Mouse (Mus musculus) spleen, adult 2 months (tissue): ENCODE results near the gene Plekha6.

ENCODE experiments used
- CTCF ChIP-seq: fragments of 200-500 bp; IDR thresholded peaks from 2 replicates; pipeline ENCODE4 v1.5.1; 2011; ENCODE audit warnings: mild to moderate bottlenecking, inconsistent platforms; ENCODE audit not compliant: insufficient read depth, insufficient read length, insufficient replicate concordance; ENCODE audit errors: extremely low read depth
- POLR2A ChIP-seq: fragments of 200-500 bp; IDR thresholded peaks from 2 replicates; pipeline ENCODE4 v1.6.1; 2011; ENCODE audit warnings: low read depth, low read length, inconsistent platforms

DNA sequence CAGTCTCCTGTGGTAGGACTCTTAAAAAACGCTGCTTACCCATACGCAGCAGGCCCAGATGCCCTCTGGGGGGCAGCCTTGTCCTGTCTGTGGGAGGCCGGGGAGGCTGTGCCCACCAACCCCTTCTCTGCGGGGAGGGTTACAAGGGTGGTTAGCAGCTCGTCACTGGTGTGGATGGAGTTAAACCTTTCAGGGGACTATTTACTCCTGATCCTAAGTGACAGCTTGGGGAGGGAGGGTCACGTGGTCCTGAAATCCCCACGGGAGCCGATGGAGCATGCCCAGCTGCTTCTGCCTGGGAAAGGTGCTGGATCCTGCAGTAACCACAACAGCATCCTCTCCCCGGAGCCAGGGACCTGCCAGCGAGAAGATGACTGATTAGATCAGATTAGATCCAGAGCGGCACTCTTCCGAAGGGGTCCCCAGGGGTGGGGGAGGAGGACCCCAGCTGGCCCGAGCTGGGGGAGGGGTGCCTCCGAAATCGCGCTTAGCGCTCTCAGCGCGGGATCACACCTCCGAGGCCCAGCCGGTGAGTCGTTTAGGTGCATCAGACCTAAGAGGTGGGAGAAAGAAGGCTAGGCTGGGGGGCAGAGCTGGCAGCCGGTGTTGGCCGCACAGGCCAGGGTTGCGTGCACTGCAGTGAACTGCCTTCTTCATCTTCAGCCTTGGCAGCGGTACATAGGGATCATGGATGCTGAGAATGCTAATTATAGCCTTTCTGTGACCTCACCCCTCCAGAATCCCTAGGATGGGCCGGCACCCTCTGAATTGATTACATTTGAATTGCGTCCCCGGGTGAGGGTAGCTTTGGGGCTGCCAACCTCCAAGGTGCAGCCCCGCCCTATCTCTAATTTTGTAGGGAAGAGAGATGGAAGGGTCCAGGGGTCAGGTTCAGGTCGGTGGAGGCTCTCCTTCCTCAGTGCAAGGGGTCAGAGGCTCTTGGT, 17.3 kb downstream of the Plekha6 start:
- TF ChIP-seq POLR2A (no peak), CTCF (peak; percentile 68; the same call in 1 of the 2 replicates)
